Mouse (Mus musculus): ENCODE data around the gene Gm10277. TPM values are rescaled to one million over a fixed set of nuclear protein-coding genes. Genes with fewer than 3 reads are reported as not detected.
A peak's percentile ranks its signal among the peaks of the same experiment; 100 is the strongest.

Gm10277 gene
- polyA plus RNA-seq, 1 experiment from 2014 or later: 0.84 TPM

DNA sequence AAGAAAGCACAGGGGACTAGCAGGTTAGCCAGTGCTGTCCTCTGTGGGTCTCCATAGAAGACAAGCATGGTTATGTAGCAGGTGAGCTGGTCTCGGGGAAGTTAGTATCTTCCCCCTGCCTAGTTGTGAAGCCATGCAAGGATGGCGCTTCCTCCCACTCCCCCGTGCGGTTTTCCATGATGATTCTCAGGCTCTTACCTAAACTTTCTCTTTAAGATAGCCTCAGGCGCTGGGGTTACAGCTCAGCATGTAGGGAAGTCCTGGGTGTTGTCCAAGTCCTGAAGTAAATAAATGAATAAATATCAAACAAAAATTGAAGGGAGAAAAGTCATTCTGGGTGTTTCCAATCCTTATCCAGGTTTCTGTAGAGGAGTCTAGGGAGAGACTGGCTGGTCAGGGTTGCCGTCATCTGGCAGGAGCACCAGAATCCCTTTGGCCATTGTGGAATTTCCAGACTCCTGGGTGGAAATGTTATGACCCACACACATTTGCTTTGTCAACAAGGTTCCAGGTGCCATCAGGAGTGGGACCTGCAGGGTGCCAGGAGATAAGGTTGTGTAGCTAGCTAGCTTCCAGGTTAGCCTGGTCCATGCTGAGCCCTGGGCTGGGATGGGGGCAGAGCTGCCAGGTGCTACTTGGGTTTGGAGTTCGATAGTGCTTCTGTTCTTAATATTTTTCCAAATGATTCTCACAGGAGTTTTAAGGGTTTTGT is 5.3 kb downstream of the Gm10277 start:
- Histone ChIP-seq H3K4me2 (ENCODE audit: low read length) (no peak overlapping the region), H3K9me3 (ENCODE audit: control insufficient read depth, low read length) (no peaks in the 10 kb centered on the region), H3K4me1 (ENCODE audit: control insufficient read depth in 2 of 2, insufficient read depth in 2 of 2, low read length in 2 of 2) (peaks cover 50 to 52% of the 10 kb centered on the region in 2 experiments), H3K27me3 (ENCODE audit: control insufficient read depth, insufficient read depth, low read length) (no peaks in the 10 kb centered on the region), H3K9ac (ENCODE audit: low read length) (no peak overlapping the region), H3K4me3 (ENCODE audit: control insufficient read depth in 1 of 2, insufficient read depth in 1 of 2, low read depth in 1 of 2, low read length in 2 of 2) (no peak overlapping the region), H3K36me3 (ENCODE audit: control insufficient read depth, insufficient read depth, low read length) (peaks cover 12% of the 10 kb centered on the region), H3K27ac (replicated peaks in 1 of 2; ENCODE audit: control insufficient read depth in 1 of 2, insufficient read depth in 1 of 2, low read depth in 2 of 2, low read length in 2 of 2) (no peak overlapping the region)
- whole genome bisulfite sequencing: 83% methylated on average over 7 of the region's 7 CpGs
- ATAC-seq (ENCODE audit: insufficient number of reproducible peaks, insufficient read depth, low FRiP score, low read depth): no peak

DNA sequence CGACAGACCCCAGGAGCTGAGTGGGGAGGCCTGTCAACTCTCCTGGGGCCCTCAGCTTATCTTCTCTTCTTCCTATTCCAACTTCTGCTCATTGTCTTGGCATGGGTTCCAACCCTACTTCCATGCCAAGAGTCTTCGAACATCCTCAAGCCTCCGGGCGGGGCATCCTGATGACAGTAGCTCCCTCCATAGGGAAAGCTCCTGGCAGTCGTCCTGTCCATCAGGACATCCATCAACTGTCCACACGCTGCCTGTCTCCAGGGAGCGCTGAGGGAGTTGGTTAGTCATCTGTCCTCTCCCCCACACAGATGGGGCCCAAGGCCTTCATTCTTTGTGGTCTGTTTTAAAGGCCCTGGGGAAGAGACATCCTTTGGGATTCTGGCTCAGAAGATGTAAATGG is 6.5 kb downstream of the Gm10277 start:
- H3K4me2 ChIP-seq (ENCODE audit: low read length): no peak overlapping the region
- no peak overlapping the region for H3K4me3 ChIP-seq (ENCODE audit: control insufficient read depth in 1 of 2, insufficient read depth in 1 of 2, low read depth in 1 of 2, low read length in 2 of 2)
- no peak overlapping the region for H3K9ac ChIP-seq (ENCODE audit: low read length)
- H3K27ac ChIP-seq (replicated peaks in 1 of 2; ENCODE audit: control insufficient read depth in 1 of 2, insufficient read depth in 1 of 2, low read depth in 2 of 2, low read length in 2 of 2): no peak overlapping the region
- no peaks in the 10 kb centered on the region for H3K27me3 ChIP-seq (ENCODE audit: control insufficient read depth, insufficient read depth, low read length)
- peaks cover 14% of the 10 kb centered on the region for H3K36me3 ChIP-seq (ENCODE audit: control insufficient read depth, insufficient read depth, low read length)
- H3K4me1 ChIP-seq (ENCODE audit: control insufficient read depth in 2 of 2, insufficient read depth in 2 of 2, low read length in 2 of 2): peaks cover 45 to 46% of the 10 kb centered on the region in 2 experiments
- H3K9me3 ChIP-seq (ENCODE audit: control insufficient read depth, low read length): no peaks in the 10 kb centered on the region
- 54% methylated on average over 7 of the region's 7 CpGs for WGBS
- ATAC-seq (ENCODE audit: insufficient number of reproducible peaks, insufficient read depth, low FRiP score, low read depth): no peak

DNA sequence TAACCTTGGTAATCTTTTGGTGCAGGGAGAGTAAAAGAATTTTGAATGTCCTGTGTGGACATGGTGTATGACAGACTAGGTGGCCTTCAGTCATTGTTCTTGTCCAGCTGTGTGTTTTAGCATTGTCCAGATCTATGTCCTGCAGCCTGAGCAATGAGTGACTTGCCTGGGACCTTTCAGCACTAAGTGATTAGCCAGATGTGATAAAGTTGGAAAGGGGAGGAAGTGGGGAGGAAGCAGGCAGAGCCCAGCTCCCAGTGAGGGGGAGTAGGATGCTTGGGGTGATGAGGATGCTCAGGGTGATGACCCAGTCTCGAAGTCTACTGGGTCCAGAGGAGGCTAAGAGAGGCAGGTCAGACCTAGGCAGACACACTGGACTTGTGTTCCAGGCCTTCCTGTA is 8.3 kb downstream of the Gm10277 start:
- H3K9me3 ChIP-seq (ENCODE audit: control insufficient read depth, low read length): no peaks in the 10 kb centered on the region
- H3K9ac ChIP-seq (ENCODE audit: low read length): no peak overlapping the region
- H3K4me2 ChIP-seq (ENCODE audit: low read length): no peak overlapping the region
- H3K27me3 ChIP-seq (ENCODE audit: control insufficient read depth, insufficient read depth, low read length): no peaks in the 10 kb centered on the region
- no peak overlapping the region for H3K4me3 ChIP-seq (ENCODE audit: control insufficient read depth in 1 of 2, insufficient read depth in 1 of 2, low read depth in 1 of 2, low read length in 2 of 2)
- ATAC-seq (ENCODE audit: insufficient number of reproducible peaks, insufficient read depth, low FRiP score, low read depth): no peak
- WGBS: 26% methylated on average over 1 of the region's 1 CpGs
- peaks cover 14% of the 10 kb centered on the region for H3K36me3 ChIP-seq (ENCODE audit: control insufficient read depth, insufficient read depth, low read length)
- peaks cover 34% of the 10 kb centered on the region in 2 experiments for H3K4me1 ChIP-seq (ENCODE audit: control insufficient read depth in 2 of 2, insufficient read depth in 2 of 2, low read length in 2 of 2)
- 0 out of 4 replicates have a peak overlapping the region, but pooled peaks of 1 of the 2 experiments have one; percentile 28 for H3K27ac ChIP-seq (replicated peaks in 1 of 2; ENCODE audit: control insufficient read depth in 1 of 2, insufficient read depth in 1 of 2, low read depth in 2 of 2, low read length in 2 of 2)

DNA sequence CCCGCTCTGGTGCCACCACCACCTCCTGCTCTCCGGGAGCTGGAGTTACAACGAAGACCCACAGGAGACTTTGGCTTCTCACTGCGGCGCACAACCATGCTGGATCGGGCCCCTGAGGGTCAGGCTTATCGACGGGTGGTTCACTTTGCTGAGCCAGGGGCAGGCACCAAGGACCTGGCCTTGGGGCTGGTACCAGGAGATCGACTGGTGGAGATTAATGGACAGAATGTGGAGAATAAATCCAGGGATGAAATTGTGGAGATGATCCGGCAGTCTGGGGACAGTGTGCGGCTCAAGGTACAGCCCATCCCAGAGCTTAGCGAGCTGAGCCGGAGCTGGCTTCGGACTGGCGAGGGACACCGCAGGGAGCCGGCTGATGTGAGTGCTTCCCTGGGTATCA is 9.6 kb downstream of the Gm10277 start:
- H3K27me3 ChIP-seq (ENCODE audit: control insufficient read depth, insufficient read depth, low read length): no peaks in the 10 kb centered on the region
- no peaks in the 10 kb centered on the region for H3K9me3 ChIP-seq (ENCODE audit: control insufficient read depth, low read length)
- H3K4me1 ChIP-seq (ENCODE audit: control insufficient read depth in 2 of 2, insufficient read depth in 2 of 2, low read length in 2 of 2): peaks cover 21% of the 10 kb centered on the region in 2 experiments
- H3K27ac ChIP-seq (replicated peaks in 1 of 2; ENCODE audit: control insufficient read depth in 1 of 2, insufficient read depth in 1 of 2, low read depth in 2 of 2, low read length in 2 of 2): no peak overlapping the region
- 90% methylated on average over 17 of the region's 17 CpGs for WGBS
- no peak overlapping the region for H3K9ac ChIP-seq (ENCODE audit: low read length)
- H3K36me3 ChIP-seq (ENCODE audit: control insufficient read depth, insufficient read depth, low read length): peaks cover 14% of the 10 kb centered on the region
- no peak overlapping the region for H3K4me2 ChIP-seq (ENCODE audit: low read length)
- no peak for ATAC-seq (ENCODE audit: insufficient number of reproducible peaks, insufficient read depth, low FRiP score, low read depth)
- H3K4me3 ChIP-seq (ENCODE audit: control insufficient read depth in 1 of 2, insufficient read depth in 1 of 2, low read depth in 1 of 2, low read length in 2 of 2): no peak overlapping the region

DNA sequence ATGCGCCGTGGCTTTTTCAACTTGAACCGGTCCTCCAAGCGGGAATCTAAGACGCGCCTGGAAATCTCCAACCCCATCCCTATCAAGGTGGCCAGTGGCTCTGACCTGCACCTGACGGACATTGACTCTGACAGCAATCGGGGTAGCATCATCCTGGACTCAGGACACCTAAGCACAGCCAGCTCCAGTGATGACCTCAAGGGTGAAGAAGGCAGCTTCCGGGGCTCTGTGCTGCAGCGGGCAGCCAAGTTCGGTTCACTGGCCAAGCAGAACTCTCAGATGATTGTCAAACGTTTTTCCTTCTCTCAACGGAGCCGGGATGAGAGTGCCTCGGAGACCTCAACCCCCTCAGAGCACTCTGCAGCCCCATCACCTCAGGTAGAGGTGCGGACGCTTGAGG is 10.1 kb downstream of the Gm10277 start:
- H3K36me3 ChIP-seq (ENCODE audit: control insufficient read depth, insufficient read depth, low read length): peaks cover 14% of the 10 kb centered on the region
- WGBS: 91% methylated on average over 17 of the region's 17 CpGs
- H3K9me3 ChIP-seq (ENCODE audit: control insufficient read depth, low read length): no peaks in the 10 kb centered on the region
- H3K27me3 ChIP-seq (ENCODE audit: control insufficient read depth, insufficient read depth, low read length): no peaks in the 10 kb centered on the region
- ATAC-seq (ENCODE audit: insufficient number of reproducible peaks, insufficient read depth, low FRiP score, low read depth): no peak; the same call in 1 of the 2 replicates
- H3K4me2 ChIP-seq (ENCODE audit: low read length): no peak overlapping the region
- H3K4me3 ChIP-seq (ENCODE audit: control insufficient read depth in 1 of 2, insufficient read depth in 1 of 2, low read depth in 1 of 2, low read length in 2 of 2): no peak overlapping the region
- peaks cover 21 to 25% of the 10 kb centered on the region in 2 experiments for H3K4me1 ChIP-seq (ENCODE audit: control insufficient read depth in 2 of 2, insufficient read depth in 2 of 2, low read length in 2 of 2)
- no peak overlapping the region for H3K27ac ChIP-seq (replicated peaks in 1 of 2; ENCODE audit: control insufficient read depth in 1 of 2, insufficient read depth in 1 of 2, low read depth in 2 of 2, low read length in 2 of 2)
- no peak overlapping the region for H3K9ac ChIP-seq (ENCODE audit: low read length)

DNA sequence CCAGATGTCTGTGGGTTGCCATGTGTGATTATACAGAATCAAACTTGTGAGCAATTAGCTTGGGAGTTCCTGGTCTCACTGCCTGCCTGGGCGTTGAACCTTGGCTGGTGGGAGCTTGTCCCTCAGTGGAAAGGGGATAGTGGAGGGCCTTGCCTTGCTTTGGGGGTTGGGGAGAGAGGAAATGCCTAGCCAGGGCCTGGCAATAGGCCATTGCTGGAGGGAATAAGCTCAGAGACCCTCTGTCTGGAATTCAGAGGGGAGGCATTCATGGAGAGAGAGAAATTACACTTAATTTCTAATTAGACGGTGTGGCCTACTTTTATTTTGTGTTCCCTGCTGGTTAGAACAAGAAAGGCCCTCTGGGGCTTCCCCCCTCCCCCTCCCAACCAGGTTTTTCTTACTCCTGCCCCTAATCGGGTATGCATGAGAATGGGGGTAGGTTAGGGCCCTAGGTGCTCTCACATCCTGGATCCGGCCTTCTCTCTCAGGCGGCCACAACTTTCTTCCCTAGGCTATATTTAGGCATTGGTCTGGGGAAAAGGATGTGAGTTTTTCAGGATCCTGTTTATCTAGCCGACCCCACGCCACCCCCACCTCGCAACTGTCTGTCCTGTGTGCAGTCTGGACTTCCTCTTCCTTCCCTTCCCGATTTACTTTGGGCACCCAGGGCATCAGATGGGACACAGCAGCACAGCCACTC is 11.7 kb downstream of the Gm10277 start:
- Histone ChIP-seq H3K4me2 (ENCODE audit: low read length) (no peak overlapping the region), H3K4me1 (ENCODE audit: control insufficient read depth in 2 of 2, insufficient read depth in 2 of 2, low read length in 2 of 2) (peaks cover 20 to 27% of the 10 kb centered on the region in 2 experiments), H3K9me3 (ENCODE audit: control insufficient read depth, low read length) (no peaks in the 10 kb centered on the region), H3K36me3 (ENCODE audit: control insufficient read depth, insufficient read depth, low read length) (peaks cover 14% of the 10 kb centered on the region), H3K4me3 (ENCODE audit: control insufficient read depth in 1 of 2, insufficient read depth in 1 of 2, low read depth in 1 of 2, low read length in 2 of 2) (no peak overlapping the region), H3K9ac (ENCODE audit: low read length) (no peak overlapping the region; the same call in 1 of the 2 replicates), H3K27me3 (ENCODE audit: control insufficient read depth, insufficient read depth, low read length) (no peaks in the 10 kb centered on the region), H3K27ac (replicated peaks in 1 of 2; ENCODE audit: control insufficient read depth in 1 of 2, insufficient read depth in 1 of 2, low read depth in 2 of 2, low read length in 2 of 2) (peak overlapping the region; percentile 39 to 62; a peak in 2 of 4 replicates)
- ATAC-seq (ENCODE audit: insufficient number of reproducible peaks, insufficient read depth, low FRiP score, low read depth): no peak
- 31% methylated on average over 9 of the region's 9 CpGs for WGBS

DNA sequence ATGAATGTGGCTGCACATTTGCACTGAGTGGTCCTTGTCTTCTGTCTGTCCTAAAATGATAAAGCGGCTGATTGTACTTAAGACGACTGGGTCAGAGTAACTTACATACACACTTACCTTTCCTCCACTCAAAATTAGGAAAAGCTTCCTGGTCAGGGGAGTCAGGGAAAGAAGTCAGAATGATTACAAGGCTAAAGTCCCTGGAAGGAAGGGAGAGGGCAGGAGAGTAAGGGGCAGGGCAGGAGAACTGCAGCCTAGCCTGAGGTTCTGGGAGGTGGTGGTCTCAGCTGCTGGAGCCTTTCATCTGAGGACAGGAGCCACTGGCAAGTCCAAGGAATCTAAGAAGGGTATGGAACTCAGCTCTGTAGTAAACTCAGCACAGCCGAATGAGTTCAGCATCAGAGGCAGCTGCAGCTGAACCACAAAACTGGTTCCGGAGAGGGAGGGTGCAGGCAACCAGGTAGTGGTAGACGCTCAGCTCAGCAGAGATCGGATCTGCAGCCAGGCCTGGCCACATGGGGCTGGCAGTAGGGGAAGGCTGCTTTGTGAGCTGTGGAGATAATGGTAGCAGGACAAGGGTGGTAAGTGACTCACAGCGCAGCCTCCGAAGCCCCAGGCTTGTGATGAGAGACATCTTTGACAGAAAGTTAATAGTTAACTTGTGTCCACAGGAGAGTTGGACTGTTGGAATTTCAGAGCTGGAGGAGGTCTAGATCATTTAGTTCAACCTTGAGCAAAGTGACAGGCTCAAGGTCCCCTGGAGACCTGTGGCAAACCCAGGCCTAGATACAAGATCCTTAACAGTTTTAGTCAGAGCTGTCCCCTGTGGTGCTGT is 15.5 kb downstream of the Gm10277 start:
- Histone ChIP-seq H3K27ac (replicated peaks in 1 of 2; ENCODE audit: control insufficient read depth in 1 of 2, insufficient read depth in 1 of 2, low read depth in 2 of 2, low read length in 2 of 2) (no peak overlapping the region), H3K27me3 (ENCODE audit: control insufficient read depth, insufficient read depth, low read length) (no peaks in the 10 kb centered on the region), H3K36me3 (ENCODE audit: control insufficient read depth, insufficient read depth, low read length) (0 out of 2 replicates have a peak, but pooled peaks cover under 1% of the 10 kb centered on the region), H3K4me3 (ENCODE audit: control insufficient read depth in 1 of 2, insufficient read depth in 1 of 2, low read depth in 1 of 2, low read length in 2 of 2) (no peak overlapping the region), H3K9ac (ENCODE audit: low read length) (no peak overlapping the region; the same call in 1 of the 2 replicates), H3K4me1 (ENCODE audit: control insufficient read depth in 2 of 2, insufficient read depth in 2 of 2, low read length in 2 of 2) (peaks cover 20 to 23% of the 10 kb centered on the region in 2 experiments), H3K9me3 (ENCODE audit: control insufficient read depth, low read length) (no peaks in the 10 kb centered on the region), H3K4me2 (ENCODE audit: low read length) (no peak overlapping the region)
- WGBS: 49% methylated on average over 8 of the region's 8 CpGs
- no peak for ATAC-seq (ENCODE audit: insufficient number of reproducible peaks, insufficient read depth, low FRiP score, low read depth)
